Mouse (Mus musculus) stomach, postnatal 0 days (tissue): Measurements from ENCODE around the gene Dct.

Source experiments
- CTCF ChIP-seq: IDR thresholded peaks from 2 replicates; pipeline ENCODE4 v1.5.1; 2016; ENCODE audit warnings: antibody characterized with exemption, low read depth, mild to moderate bottlenecking, moderate library complexity
- EP300 ChIP-seq: optimal IDR thresholded peaks from 2 replicates; pipeline ENCODE3; 2016; ENCODE audit warnings: antibody characterized with exemption

- TF ChIP-seq EP300 = no peak
- no peak for TF ChIP-seq CTCF
These were observed 17.5 kb upstream of the Dct start for GRCm38 (mm10) chr14:118069439-118070079.
